Mouse (Mus musculus) c-Kit-positive CD71-positive TER-119-positive erythroid progenitor cells, embryonic 14.5 days (primary cell): ENCODE measurements around the gene Gins1.
"Not testable (repeated sequence)": the region's sequence is repeated elsewhere in the genome, so short reads cannot be mapped to it uniquely, and the experiment has no call there.

Experiments used
- DNase-seq: peaks from one replicate; pipeline ENCODE4 v3.0.0-alpha.2; 2013; ENCODE audit warnings: low spot score

Gene Gins1

DNA sequence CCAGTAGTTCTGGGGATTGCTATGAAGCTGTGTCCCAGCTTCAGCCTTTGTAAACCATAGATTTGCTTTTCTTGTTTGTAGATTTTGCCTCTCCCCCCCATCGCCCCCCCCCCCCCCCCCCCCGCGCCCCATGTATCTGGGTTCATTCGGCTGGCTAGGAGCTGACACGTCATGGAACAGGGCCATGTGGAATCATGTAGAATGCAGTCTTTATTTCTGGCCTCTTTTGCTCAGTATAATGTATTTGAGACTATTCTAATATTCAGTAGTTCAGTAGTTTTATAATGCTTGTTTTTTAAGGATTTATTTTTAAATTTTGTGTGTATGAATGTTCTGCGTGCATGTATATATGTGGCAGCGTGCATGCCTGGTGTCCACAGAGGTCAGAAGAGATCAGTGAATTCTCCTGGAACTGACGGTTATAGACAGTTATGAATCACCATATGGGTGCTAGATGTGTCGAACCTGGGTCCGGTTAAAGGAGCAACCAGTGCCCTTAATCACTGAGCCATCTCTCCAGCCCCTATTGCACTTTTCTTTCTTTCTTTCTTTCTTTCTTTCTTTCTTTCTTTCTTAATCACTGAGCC lies 5.2 kb downstream of the Gins1 start:
- no peak for DNase-seq

DNA sequence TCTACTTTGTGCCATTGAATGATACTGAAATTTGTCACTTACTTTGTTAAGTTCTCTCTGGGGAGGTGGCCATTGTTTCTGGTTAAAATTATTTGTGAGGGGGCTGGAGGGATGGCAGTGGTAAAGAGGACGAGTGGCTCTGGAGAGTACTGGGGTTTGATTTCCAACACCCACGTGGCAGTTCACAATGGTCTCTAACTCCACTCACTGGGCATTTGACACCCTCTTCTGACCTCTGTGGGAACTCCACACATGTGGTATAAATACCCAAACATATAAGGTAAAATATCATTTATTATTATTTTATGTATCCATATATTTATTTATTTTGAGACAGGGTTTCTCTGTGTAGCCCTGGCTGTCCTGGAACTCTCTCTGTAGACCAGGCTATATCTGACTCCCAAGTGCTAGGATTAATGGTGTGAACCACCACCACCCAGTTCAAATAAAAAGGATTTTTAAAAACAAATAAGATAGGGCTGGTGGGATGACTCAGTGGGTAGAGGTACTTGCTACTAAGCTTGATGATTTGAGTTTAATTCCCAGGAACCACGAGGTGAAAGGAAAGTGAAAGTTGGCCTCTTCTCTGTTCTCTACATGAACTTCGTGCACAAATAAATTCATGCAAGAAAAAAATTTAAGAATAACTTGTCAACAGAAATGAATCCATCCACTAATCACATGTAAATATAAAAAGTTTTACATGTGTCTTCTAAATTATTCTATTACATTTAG lies 9.7 kb downstream of the Gins1 start:
- DNase-seq: no peak

DNA sequence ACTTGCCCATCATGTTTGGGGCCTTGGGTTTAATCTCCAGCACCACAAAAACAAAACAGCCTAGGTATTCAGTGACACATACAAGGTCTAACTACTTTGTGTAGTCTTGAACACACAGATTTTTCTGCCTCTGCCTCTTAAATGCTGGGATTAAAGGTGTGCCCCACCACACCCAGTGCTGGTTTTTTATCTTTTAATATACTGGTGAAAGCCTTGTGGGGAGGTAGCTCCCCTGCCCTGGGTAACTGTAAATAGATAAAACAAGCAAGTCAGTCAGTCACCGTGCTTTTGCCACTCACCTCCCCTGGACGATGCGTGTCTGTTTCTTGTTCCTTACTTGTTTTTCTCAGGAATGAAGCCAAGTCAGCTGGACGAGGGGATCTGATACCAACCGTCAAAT lies 10.6 kb downstream of the Gins1 start:
- no peak for DNase-seq

DNA sequence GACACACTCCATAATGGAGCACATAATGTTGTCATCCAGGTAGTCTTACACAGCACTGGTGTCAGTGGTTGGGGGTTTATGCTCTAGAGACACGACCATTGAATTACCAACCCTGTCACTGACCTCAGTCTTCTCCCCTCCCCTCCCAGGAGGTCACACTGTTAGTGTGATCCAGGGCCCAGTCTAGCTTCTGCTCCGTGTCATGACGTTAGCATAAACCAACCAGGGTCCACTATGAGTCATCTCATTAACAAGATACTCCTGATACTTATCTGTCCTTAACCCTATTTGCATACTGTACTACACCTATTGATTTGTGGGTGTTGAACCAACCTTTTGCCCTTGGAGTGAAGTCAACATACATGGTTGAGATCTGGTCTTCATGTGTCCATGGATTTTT lies 13.5 kb downstream of the Gins1 start:
- DNase-seq: no peak

DNA sequence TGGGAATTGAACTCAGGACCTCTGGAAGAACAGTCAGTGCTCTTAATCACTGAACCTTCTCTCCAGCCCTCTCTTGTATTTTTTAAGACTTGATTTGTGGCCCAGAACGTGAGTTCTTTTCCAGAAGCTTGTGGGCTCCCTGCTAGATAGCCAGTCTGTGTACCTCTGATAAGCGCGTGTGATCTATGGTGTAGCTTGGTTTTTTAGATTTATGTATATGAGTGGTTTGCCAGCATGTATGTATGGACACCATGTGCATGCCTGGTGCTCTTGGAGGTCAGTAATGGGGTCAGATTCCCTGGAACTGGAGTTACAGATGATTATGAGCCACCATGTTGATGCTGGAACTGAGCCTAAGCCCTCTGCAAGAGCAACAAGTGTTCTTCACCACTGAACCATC lies 15.3 kb downstream of the Gins1 start:
- no peak for DNase-seq

GRCm38 (mm10) chr2:150921697-150922096 lies 16.5 kb downstream of the Gins1 start:
- DNase-seq: no peak

GRCm38 (mm10) chr2:150922165-150922564 lies 17.0 kb downstream of the Gins1 start:
- no peak for DNase-seq

DNA sequence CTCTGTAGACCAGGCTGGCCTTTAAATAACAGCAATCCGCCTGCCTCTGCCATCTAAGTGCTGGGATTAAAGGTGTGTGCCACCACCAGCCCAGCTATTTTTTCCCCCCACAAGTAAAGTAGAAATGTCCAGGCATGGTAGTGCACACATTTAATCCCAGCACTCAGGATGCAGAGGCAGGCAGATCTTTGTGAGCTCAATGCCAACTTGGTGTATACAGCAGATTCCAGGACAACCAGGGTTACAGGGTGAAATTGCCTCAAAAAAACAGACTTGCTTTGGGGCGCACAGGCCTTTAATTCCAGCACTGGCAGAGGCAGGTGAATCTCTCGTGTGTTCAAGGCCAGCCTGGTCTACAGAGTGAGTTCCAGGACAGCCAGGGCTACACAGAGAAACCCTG lies 17.8 kb downstream of the Gins1 start:
- no peak for DNase-seq

- DNase-seq: no peak
These were observed 18.3 kb downstream of the Gins1 start for GRCm38 (mm10) chr2:150923505-150923904.

- no peak for DNase-seq
These were observed 22.0 kb downstream of the Gins1 start for GRCm38 (mm10) chr2:150927038-150927720.

DNA sequence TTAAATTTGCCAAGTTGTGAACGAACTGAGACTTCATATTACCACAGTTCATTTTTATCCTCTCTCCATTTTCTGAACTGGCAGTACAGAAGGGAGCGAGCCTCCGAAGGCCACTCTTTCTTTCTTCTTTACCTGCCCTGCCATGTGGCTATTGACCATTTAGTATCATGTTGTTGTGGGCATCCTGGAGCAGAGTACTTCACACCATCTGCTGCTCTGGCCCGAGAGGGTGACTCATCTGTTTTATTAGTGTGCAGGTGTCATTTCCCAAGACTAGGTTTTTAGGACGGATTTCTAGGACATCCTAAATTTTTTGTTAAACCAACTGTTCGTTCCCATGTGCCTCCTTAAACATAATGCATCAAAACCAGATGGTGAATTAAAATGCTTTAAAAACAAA lies 24.0 kb downstream of the Gins1 start:
- DNase-seq: no peak

DNA sequence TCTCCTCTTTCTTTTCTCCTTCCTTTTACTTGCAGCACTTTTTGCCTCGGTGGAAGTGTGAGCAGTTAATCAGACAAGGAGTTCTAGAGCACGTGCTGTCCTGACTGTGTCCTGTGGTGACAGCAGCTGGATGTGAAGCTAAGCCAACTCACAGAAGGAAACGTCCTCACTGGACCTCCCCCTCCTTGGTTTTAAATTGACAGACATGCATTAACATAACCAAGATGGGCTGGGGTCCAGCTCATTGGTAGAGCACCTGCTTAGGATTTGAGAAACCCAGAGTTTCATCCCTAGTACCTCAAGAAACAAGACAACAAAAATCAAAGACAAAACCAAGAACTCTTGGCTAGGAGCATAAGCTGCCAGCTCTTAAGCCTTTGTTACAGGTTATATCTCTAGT lies 25.6 kb downstream of the Gins1 start:
- DNase-seq: no peak

DNA sequence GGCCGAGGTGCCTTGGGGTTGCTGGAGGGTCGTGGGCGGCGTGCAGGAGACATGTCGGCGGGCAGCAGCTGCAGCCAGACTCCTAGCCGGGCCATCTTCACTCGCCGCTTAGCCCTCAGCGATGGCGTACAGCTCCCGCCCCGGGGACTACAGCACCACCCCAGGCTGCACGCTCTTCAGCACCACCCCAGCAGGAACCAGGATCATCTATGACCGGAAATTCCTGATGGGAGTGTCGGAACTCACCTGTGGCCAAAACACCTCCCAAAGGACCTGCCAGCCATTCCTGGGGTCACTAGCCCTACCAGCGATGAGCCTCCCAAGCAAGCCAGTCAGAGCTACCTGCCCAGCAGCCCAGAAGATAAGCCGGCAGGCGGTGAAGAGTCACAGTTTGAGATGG lies 28.3 kb downstream of the Gins1 start:
- DNase-seq: no peak

DNA sequence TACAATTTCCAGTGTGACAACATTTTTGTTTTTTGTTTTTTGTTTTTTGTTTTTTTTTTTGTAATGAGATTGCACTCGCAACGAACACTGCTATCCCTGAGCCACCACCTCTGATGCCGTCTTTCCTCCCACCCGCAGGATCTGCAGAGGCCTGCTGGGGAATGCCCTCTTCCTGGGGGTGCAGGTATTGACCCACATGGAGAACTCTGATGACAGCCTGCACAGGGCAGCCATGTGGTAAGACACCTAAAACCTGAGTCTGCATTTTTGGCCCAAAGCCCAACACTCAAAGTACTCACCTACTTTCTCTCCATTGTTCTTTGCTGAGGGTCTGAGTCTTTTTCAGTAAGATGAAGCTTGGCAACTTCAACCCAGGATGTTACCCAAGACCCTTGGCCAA lies 29.5 kb downstream of the Gins1 start:
- DNase-seq: no peak

DNA sequence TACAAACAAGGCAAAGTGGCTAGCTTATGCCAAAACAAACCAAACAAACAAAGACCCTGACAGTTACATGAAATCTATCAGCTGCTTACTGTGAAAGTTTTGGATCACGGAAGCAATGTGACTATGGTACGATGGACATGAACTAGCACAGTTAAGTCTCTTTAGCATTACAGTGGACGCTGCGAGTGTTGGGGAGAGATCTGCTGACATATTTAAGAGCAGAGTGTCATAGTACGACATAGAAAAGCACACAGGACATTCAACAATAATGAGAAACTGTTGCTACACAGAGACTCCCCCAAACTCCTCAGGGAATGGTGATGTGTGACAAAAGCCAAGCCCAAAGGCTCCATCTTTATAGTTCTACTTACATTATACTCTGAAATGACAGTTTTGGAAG lies 38.8 kb downstream of the Gins1 start:
- no peak for DNase-seq

DNA sequence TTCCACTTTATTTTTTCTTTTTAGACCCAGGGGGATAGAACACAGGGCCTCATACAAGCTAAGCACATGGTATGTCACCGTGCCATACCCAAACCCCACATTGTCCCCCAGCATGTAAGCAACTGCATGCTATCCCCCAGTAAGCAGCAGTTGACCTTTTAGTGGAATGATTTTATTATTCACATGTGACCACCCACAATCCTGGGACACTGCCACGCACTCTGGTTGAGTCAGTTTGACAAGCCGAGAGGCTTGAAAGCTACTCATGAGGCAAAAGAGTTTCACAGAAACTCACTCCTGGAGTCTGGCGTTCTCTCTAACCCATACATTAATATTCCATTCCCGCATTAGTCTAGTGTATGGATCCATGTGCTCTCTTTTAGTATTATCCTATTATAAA lies 42.1 kb downstream of the Gins1 start:
- DNase-seq: not testable (repeated sequence)

GRCm38 (mm10) chr2:150947880-150948611 lies 42.8 kb downstream of the Gins1 start:
- not testable (repeated sequence) for DNase-seq

- DNase-seq: no peak
These were observed 43.6 kb downstream of the Gins1 start for GRCm38 (mm10) chr2:150948786-150949185.

GRCm38 (mm10) chr2:150949652-150950051 lies 44.5 kb downstream of the Gins1 start:
- DNase-seq: no peak

GRCm38 (mm10) chr2:150950056-150950455 lies 44.9 kb downstream of the Gins1 start:
- no peak for DNase-seq

DNA sequence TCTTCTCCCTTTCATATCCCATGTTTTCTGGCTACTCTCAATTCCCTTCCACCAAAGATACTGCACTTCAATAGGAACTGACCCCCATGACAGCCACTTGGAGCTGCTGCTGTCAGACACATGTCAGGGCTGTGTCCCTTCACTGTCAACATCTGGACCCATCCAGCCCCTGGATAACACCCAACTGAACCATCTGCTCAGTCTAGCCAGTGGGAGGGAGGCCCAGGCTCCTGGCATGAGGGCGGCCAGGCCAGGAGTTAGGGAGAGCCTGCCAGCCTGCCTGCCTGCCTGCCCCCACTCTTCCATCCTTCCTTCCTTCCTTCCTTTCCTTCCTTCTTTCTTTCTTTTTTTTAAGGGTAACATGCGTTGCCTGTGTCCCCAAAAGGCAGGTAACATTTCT lies 46.0 kb downstream of the Gins1 start:
- DNase-seq: no peak

DNA sequence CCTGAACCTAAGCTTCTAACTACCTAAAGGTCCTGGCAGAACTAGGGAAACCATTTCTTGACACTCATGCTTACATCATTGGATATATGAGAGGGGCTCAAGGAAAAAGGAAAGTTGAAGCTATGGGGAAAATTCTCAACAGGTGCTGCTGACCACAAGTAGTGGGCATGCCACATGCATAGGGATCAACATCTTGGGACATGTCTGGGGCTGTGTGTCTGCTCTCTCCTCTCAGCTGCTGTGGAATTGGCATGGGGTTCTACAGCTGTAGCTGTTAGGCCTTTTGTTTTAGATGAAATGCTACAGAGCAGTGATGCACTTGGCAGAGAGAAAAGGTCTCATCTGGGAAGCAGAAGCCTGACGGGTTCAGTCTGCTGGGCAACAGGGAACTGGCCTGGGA lies 50.7 kb downstream of the Gins1 start:
- DNase-seq: no peak

DNA sequence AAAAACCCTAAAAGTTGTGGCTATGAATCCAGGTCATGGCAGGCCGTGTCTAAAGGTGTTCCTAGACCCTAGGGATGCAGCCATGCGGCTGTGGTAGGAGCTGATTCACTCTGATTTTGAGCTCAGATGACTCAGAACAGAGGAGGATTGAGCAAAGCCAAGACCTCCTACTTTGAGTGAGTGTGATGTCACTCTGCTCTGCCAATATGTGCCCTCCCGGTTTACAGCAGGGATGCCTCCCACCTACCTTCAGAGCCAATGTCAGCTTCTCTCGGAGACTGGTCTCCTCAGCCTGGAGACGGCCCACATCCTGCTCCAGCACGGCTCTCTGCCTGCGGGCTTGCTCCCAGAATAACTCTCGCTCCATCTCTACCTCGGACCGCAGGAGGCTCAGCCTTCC lies 54.3 kb downstream of the Gins1 start:
- no peak for DNase-seq
